In the genomic region with DNA sequence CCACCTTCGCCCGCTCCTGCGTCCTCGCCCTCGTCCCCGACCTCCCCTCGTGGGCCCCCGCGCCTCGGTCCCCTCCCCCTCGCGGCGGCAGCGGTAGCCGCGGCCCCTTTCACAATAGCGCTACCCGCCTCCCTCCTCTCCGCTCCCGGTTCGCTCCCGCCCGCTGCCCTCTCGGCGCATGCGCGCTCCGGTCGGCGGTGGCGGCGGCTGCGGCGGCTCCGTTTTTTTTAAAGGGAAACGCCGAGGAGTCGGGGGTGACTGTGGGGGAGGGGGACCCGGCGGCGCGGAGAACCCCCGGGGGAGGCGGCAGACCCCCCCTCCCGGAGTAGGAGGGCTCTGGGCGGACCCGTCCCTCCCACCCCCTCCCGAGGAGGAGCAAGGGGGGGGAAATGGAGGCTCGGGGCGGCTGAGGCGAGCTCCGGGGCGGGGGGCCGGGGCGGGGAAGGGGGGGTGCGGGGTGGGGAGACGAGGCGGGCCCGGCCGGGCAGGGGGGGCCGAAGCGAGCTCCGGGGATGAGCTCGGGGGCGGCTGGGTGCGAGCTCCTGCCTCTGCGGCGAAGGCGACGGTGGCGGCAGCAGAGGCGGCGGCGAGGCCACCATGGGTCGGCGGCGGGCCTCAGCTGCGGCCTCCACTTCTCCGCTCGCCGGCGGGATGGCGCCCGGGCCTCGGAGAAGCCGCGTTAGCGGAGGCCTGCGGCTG, we compare ENCODE assay signal across 8 mouse cellular contexts. TPM values are rescaled to one million over a fixed set of nuclear protein-coding genes. Genes with fewer than 3 reads are reported as not detected.
DNase-seq lines count a peak whose midpoint lies in the region; ATAC-seq and TF ChIP-seq lines count a peak whose summit lies in the region.

A gene (plus strand): TSS at position 502 of the 699 bp plus-strand sequence.

- H3K9me3 ChIP-seq in G1E (replicated peaks), result no peaks in the 10 kb centered on the region
- no peaks in the 10 kb centered on the region for H3K9me3 ChIP-seq in lung, postnatal 0 days (ENCODE audit: low read length)

- H3K36me3 ChIP-seq in G1E (replicated peaks), result peaks cover 37% of the 10 kb centered on the region
- H3K36me3 ChIP-seq in lung, postnatal 0 days (ENCODE audit: insufficient read depth, low read length), result 0 out of 2 replicates have a peak, but pooled peaks cover 6% of the 10 kb centered on the region

- peak within 1 kb of the TSS; percentile 86 for H3K4me2 ChIP-seq in lung, postnatal 0 days (replicated peaks; ENCODE audit: low read depth, low read length)

- H3K4me3 ChIP-seq in G1E (ENCODE audit: low read depth, low read length), result peak within 1 kb of the TSS; percentile 88
- peak within 1 kb of the TSS; percentile 99 for H3K4me3 ChIP-seq in lung, postnatal 0 days (ENCODE audit: low read depth, low read length)

- no peaks in the 10 kb centered on the region for H3K27me3 ChIP-seq in G1E (ENCODE audit: insufficient read depth, low read length)
- H3K27me3 ChIP-seq in lung, postnatal 0 days (replicated peaks; ENCODE audit: insufficient read depth, low read length), result no peaks in the 10 kb centered on the region

- ATAC-seq in G1E (ENCODE audit: extremely low read depth, insufficient number of reproducible peaks, low FRiP score, poor library complexity, severe bottlenecking), result 0 out of 2 replicates have a peak, but pooled peaks have one; percentile 41
- ATAC-seq in frontal cortex, adult (ENCODE audit: low TSS enrichment), result peak; percentile 36
- peak; percentile 77 for ATAC-seq in lung, postnatal 0 days

- H3K27ac ChIP-seq in lung, postnatal 0 days (ENCODE audit: low read length), result peak within 1 kb of the TSS; percentile 99

- WGBS in lung, postnatal 0 days, result 4% methylated on average over 40 of the region's 89 CpGs

- DNase-seq in G1E (ENCODE audit: low spot score), result peak; percentile 84
- DNase-seq in cerebellum, adult 8-10 months, result peak; percentile 87
- peak; percentile 92 for DNase-seq in heart, postnatal 4 days
- DNase-seq in layer of hippocampus, adult 8-10 months (ENCODE audit: low spot score in 2 of 2), result peak; percentile 80 to 83
- DNase-seq in lung, postnatal 0 days (ENCODE audit: low spot score), result peak; percentile 94
- peak; percentile 82 for DNase-seq in ovary, postnatal 10 days (ENCODE audit: low spot score)
- DNase-seq in thymus, postnatal 14 days, result peak; percentile 93

- TF ChIP-seq EP300 in lung, postnatal 0 days (IDR thresholded peaks at IDR 0.05), result no peak

- TF ChIP-seq CTCF in G1E (IDR thresholded peaks at IDR 0.05; ENCODE audit: low read depth, low read length), result no peak
- TF ChIP-seq CTCF in lung, postnatal 0 days (IDR thresholded peaks at IDR 0.05), result no peak; the same call in 1 of the 2 replicates

- peaks cover 68% of the 10 kb centered on the region for H3K4me1 ChIP-seq in G1E (ENCODE audit: insufficient read depth, low read depth, low read length)
- H3K4me1 ChIP-seq in lung, postnatal 0 days (ENCODE audit: insufficient read depth, low read depth, low read length), result peaks cover 8% of the 10 kb centered on the region; the same call in 1 of the 2 replicates

- peak within 1 kb of the TSS; percentile 99 for H3K9ac ChIP-seq in lung, postnatal 0 days (replicated peaks; ENCODE audit: low read depth)

RNA-seq across cellular contexts. Expression of the gene that starts here (rescaled TPM):
- total RNA-seq in G1E (2014; fragmentation: Nextera tagmentation) (38.0 and 52.2 TPM in 2 replicates), G1E (2017) (39.4 and 45.6 TPM in 2 replicates)
- 36.5 and 44.9 TPM in 2 replicates for polyA plus RNA-seq in G1E (2012)
- 10 to 100 TPM; 67.8 to 71.5 TPM for total RNA-seq in heart, postnatal 4 days (2021)
- total RNA-seq in layer of hippocampus, adult 8-10 months (2022), result 100 to 1,000 TPM; 140 to 201 (median 177) TPM
- polyA plus RNA-seq in lung, postnatal 0 days (2015; fragmentation: Nextera tagmentation; extraction: Ambion mirVana), result 16.3 and 21.3 TPM in 2 replicates

Comparison
In these comparisons a context has a peak if more than half of its experiments do, and no peak if none do; other contexts are left out.
1. Peak in every context shown above with its lines: DNase-seq, ATAC-seq, H3K4me3 ChIP-seq and H3K27ac ChIP-seq.